Mouse (Mus musculus) forebrain, embryonic 16.5 days (tissue): Measurements from ENCODE around the gene Gm5767. TPM values are rescaled to one million over a fixed set of nuclear protein-coding genes. Genes with fewer than 3 reads are reported as not detected.

Experiments used
- ATAC-seq: fragments of 200-750 bp; cut with Nextera tagmentation; 2 replicates; pipeline ENCODE4 v1.8.0; 2017; ENCODE audit warnings: mild to moderate bottlenecking, moderate library complexity
- H3K27ac ChIP-seq: fragments of 300-500 bp; sonication (generic); 2 replicates; pipeline ENCODE4 v1.5.1; 2014; ENCODE audit warnings: low read length, control low read depth
- H3K27me3 ChIP-seq: fragments of 300-500 bp; sonication (generic); replicated peaks from 2 replicates; pipeline ENCODE4 v1.6.1; 2014; ENCODE audit warnings: low read length; ENCODE audit not compliant: control insufficient read depth, insufficient read depth
- H3K36me3 ChIP-seq: fragments of 300-500 bp; sonication (generic); 2 replicates; pipeline ENCODE4 v1.6.1; 2014; ENCODE audit not compliant: control insufficient read depth, insufficient read depth
- H3K4me1 ChIP-seq: fragments of 300-500 bp; sonication (generic); replicated peaks from 2 replicates; pipeline ENCODE4 v1.6.1; 2014; ENCODE audit warnings: low read length; ENCODE audit not compliant: control insufficient read depth, insufficient read depth
- H3K4me2 ChIP-seq: fragments of 300-500 bp; sonication (generic); 2 replicates; pipeline ENCODE4 v1.6.1; 2014; ENCODE audit warnings: mild to moderate bottlenecking, low read length, control low read depth
- H3K4me3 ChIP-seq: fragments of 300-500 bp; sonication (generic); replicated peaks from 2 replicates; pipeline ENCODE4 v1.5.1; 2014; ENCODE audit warnings: mild to moderate bottlenecking, low read length, control low read depth
- H3K9ac ChIP-seq: fragments of 300-500 bp; sonication (generic); replicated peaks from 2 replicates; pipeline ENCODE4 v1.6.1; 2014; ENCODE audit warnings: low read depth, low read length, control low read depth
- H3K9me3 ChIP-seq: fragments of 300-500 bp; sonication (generic); 2 replicates; pipeline ENCODE4 v1.6.1; 2016; ENCODE audit warnings: low read length; ENCODE audit not compliant: control insufficient read depth
- WGBS: fragments of 180-500 bp; shearing (Covaris S2); extraction: QIAGEN DNeasy Blood & Tissue Kit; methylation state at CpG from one replicate; pipeline ENCODE4 v1.1.7; 2014; 5-methylcytosine and 5-hydroxymethylcytosine counted together
- polyA plus RNA-seq: library from polyadenylated mRNA; unstranded; fragments of >200 nt; fragmentation: Nextera tagmentation; extraction: Ambion mirVana; gene quantifications from 2 replicates; pipeline ENCODE4 v1.2.1, GENCODE M21; 2015

The Gm5767 gene
- polyA plus RNA-seq, 1 experiment from 2014 or later, result not detected

DNA sequence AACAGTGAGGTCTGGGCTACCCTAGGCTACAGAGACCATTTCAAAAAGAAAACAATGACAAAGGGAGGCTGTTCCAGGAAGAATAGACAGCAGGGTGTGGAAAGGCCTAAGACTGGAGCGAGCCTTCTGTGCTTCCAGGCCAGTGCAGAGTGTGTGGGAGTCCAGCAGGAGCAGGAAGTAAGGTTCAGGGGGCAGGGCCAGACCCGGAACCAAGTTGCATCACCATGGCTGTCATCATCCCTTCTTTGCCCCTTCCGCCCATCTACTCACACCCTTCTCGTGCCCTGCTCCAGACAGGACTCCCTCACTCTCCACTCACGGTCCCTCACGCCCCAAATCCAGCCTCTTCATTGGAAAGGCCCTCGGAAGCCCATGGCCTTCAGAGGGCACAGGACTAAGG is 13.3 kb upstream of the Gm5767 start:
- Histone ChIP-seq H3K4me2 (no peak overlapping the region), H3K9ac (no peak overlapping the region), H3K4me1 (peaks cover 46% of the 10 kb centered on the region), H3K9me3 (no peaks in the 10 kb centered on the region), H3K4me3 (no peak overlapping the region), H3K27me3 (no peaks in the 10 kb centered on the region), H3K36me3 (no peaks in the 10 kb centered on the region), H3K27ac (no peak overlapping the region)
- WGBS, result 87% methylated on average over 7 of the region's 7 CpGs
- no peak for ATAC-seq

- ATAC-seq, result no peak
- Histone ChIP-seq H3K4me3 (no peak overlapping the region), H3K4me1 (peaks cover 46% of the 10 kb centered on the region), H3K36me3 (no peaks in the 10 kb centered on the region), H3K27ac (no peak overlapping the region), H3K9ac (no peak overlapping the region), H3K4me2 (no peak overlapping the region), H3K27me3 (no peaks in the 10 kb centered on the region), H3K9me3 (no peaks in the 10 kb centered on the region)
- 62% methylated on average over 4 of the region's 4 CpGs for WGBS
These were observed 12.8 kb upstream of the Gm5767 start for GRCm38 (mm10) chr16:8667814-8668213.

DNA sequence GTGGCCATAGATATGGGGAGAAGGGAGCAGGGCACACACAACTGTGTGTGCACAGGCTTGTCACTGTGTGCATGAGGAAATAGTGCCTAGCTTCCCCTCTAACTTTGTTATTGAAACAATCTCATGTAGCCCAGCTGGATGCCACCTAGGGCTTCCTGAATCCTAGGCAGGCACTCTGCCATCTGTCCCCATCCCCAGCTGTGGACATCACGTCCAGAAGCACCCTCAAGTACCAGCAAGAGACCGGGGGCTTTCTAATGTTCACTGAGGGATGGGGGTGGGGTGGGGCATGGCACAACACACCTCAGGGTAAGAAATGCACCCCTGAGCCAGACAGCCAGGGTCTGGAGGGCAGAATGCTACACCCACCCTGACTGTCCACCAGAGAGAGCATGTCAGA is 12.2 kb upstream of the Gm5767 start:
- H3K4me1 ChIP-seq, result peaks cover 46% of the 10 kb centered on the region
- H3K9me3 ChIP-seq, result no peaks in the 10 kb centered on the region
- no peak overlapping the region for H3K9ac ChIP-seq
- no peaks in the 10 kb centered on the region for H3K36me3 ChIP-seq
- H3K27ac ChIP-seq, result no peak overlapping the region
- ATAC-seq, result no peak
- H3K4me3 ChIP-seq, result no peak overlapping the region
- H3K4me2 ChIP-seq, result no peak overlapping the region; the same call in 1 of the 2 replicates
- 64% methylated on average over 2 of the region's 2 CpGs for WGBS
- H3K27me3 ChIP-seq, result no peaks in the 10 kb centered on the region

DNA sequence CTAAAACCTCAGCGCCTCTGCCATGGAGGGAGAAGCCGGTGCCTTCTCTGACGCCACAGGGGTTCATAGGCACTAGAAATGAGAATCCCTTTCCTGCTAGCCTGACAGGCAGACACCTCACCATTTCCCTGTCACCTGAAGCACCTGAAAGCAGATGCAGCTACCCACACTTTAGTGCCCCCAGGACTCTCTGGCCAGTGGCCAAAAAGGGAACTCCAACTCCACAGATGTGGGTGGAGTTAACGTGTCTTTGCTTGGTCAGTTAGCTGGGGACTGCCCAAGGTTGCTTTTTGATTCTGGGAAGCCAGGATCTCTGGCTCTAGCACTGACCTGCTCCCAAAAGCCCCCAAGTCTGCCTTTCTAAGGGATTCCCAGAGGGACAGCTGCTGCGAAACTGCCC is 11.1 kb upstream of the Gm5767 start:
- 54% methylated on average over 5 of the region's 5 CpGs for WGBS
- H3K27ac ChIP-seq, result no peak overlapping the region
- no peak for ATAC-seq
- H3K9ac ChIP-seq, result peak overlapping the region; percentile 67
- H3K4me1 ChIP-seq, result peaks cover 46% of the 10 kb centered on the region
- H3K9me3 ChIP-seq, result no peaks in the 10 kb centered on the region
- H3K4me3 ChIP-seq, result peak overlapping the region; percentile 85
- no peaks in the 10 kb centered on the region for H3K27me3 ChIP-seq
- H3K36me3 ChIP-seq, result no peaks in the 10 kb centered on the region
- H3K4me2 ChIP-seq, result peak overlapping the region; percentile 56

- no peaks in the 10 kb centered on the region for H3K9me3 ChIP-seq
- ATAC-seq, result peak; percentile 39
- no peaks in the 10 kb centered on the region for H3K27me3 ChIP-seq
- peak overlapping the region; percentile 58 for H3K27ac ChIP-seq
- H3K4me2 ChIP-seq, result peak overlapping the region; percentile 56
- WGBS, result 8% methylated on average over 11 of the region's 15 CpGs
- peak overlapping the region; percentile 85 for H3K4me3 ChIP-seq
- peak overlapping the region; percentile 67 for H3K9ac ChIP-seq
- peaks cover 46% of the 10 kb centered on the region for H3K4me1 ChIP-seq
- H3K36me3 ChIP-seq, result no peaks in the 10 kb centered on the region
These were observed 10.2 kb upstream of the Gm5767 start for GRCm38 (mm10) chr16:8670041-8671035.

DNA sequence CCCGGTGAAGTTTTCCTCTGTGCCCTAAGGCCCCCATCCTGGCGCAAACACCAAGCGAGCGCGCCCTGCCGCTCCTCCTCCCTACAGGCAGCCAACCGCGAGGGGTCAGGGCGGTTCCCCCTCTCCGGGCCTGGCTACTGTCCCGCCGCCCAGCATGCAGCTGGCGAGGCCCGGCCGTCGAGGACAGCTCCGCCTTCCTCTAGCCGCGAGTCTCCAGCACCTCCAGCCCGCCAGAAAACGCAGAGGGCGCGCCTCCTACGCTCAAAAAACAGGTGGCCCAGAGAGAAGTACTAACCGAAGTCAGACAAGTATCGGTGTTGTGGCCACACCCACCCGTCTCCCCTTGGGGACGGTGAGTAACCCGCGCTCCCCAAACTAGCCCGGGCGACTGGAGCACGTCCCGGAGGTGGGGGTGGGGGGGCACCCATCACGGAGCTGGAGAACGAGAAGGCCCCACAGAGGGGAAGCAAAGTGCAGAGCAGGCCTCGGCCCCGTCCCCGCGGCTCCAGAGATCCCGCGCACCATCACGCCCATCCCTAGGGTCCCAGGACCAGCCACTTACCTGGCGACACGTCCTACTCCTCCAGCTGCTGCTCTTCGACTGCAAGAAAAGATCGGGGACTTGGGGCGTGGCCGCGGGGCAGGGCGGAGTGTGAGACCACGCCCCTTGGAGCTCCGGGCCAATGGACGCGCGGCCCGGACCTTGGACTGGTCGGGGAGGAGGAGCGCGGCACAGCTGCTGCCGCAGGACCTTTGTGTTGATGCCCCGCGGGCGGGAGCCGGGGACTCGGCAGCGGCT is 8.8 kb upstream of the Gm5767 start, which contains the start of gene Carhsp1:
TSS of gene Carhsp1 (minus strand) at position 605 of the 799 bp plus-strand sequence.
- under 1% methylated on average over 67 of the region's 67 CpGs for WGBS
- peak; percentile 91 for ATAC-seq

GRCm38 (mm10) chr16:8672350-8672687 is 8.3 kb upstream of the Gm5767 start:
- Histone ChIP-seq H3K36me3 (no peaks in the 10 kb centered on the region), H3K27ac (peak overlapping the region; percentile 54), H3K4me2 (peak overlapping the region; percentile 56), H3K4me1 (peaks cover 35% of the 10 kb centered on the region), H3K4me3 (peak overlapping the region; percentile 85), H3K9ac (peak overlapping the region; percentile 67), H3K9me3 (no peaks in the 10 kb centered on the region), H3K27me3 (no peaks in the 10 kb centered on the region)
- WGBS, result under 1% methylated on average over 18 of the region's 18 CpGs
- ATAC-seq, result no peak

More for the DNA sequence above, 8.8 kb upstream of the Gm5767 start, which contains the start of gene Carhsp1:
- Histone ChIP-seq H3K4me2 (peak within 1 kb of the TSS; percentile 56), H3K9ac (peak within 1 kb of the TSS; percentile 67), H3K36me3 (no peaks in the 10 kb centered on the region), H3K27ac (peak within 1 kb of the TSS; percentile 79), H3K4me1 (peaks cover 40% of the 10 kb centered on the region), H3K9me3 (no peaks in the 10 kb centered on the region), H3K4me3 (peak within 1 kb of the TSS; percentile 85), H3K27me3 (no peaks in the 10 kb centered on the region)

GRCm38 (mm10) chr16:8672811-8673210 is 7.8 kb upstream of the Gm5767 start:
- H3K4me3 ChIP-seq, result no peak overlapping the region; the same call in 1 of the 2 replicates

DNA sequence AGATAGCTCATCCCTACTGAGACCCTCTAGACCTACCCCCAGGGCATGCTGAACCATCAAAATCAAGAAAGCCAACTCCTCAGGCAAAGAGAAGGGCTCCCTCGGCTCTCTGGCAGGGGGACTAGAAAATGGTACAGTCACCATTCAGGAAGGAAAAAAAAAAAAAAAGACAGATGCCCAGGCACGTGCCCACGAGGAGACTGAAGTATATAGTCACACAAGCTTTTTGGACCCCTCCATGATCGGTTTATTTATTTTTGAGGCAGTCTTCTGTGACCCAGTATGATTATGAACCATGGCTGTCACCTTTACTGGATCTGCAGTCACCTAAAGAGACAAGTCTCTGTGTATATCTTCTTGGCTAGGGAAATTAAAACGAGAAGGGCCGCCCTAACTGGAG is 7.2 kb upstream of the Gm5767 start:
- no peak for ATAC-seq
- Histone ChIP-seq H3K4me3 (no peak overlapping the region), H3K27ac (no peak overlapping the region), H3K9me3 (no peaks in the 10 kb centered on the region), H3K36me3 (no peaks in the 10 kb centered on the region), H3K4me1 (peaks cover 26% of the 10 kb centered on the region), H3K9ac (no peak overlapping the region), H3K4me2 (no peak overlapping the region), H3K27me3 (no peaks in the 10 kb centered on the region)
- 70% methylated on average over 6 of the region's 6 CpGs for WGBS

More at GRCm38 (mm10) chr16:8672811-8673210, 7.8 kb upstream of the Gm5767 start:
- Histone ChIP-seq H3K36me3 (no peaks in the 10 kb centered on the region), H3K9me3 (no peaks in the 10 kb centered on the region), H3K4me1 (peaks cover 30% of the 10 kb centered on the region), H3K9ac (no peak overlapping the region), H3K27ac (no peak overlapping the region), H3K27me3 (no peaks in the 10 kb centered on the region), H3K4me2 (peak overlapping the region; percentile 56)
- no peak for ATAC-seq
